Mouse (Mus musculus) cerebellum, postnatal 14 days (tissue): ENCODE measurements at regions not wholly inside any gene's neighbourhood (a gene's known extent, or its start where the extent isn't known, plus 50 kb on each side); places are given as distances from the start of the nearest gene placed in this dataset.
A peak's percentile ranks its signal among the peaks of the same experiment; 100 is the strongest.

Source experiments
- DNase-seq, 2 experiments: peaks; one replicate each; pipeline ENCODE4 v3.0.0; 2021; ENCODE audit warnings: mixed read lengths in 2 of 2

DNA sequence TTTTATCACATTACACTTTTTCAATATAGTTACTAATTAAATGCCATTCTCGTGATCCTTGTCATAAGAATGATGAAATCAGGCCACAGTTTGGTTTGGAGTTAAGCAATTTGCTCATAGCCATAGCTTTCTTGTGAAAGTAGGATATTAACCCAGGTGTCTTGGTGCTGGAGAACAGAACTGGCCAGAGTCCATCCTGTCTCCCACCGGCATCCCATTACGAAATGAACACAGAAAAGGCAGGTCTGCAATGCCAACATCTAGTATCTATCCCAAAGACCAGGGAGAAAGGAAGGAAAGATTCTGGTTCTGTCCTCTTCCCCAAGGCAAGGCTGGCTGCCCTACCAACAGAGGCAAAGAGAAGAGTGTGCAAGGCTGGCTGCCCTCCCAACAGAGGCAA is 61.6 kb upstream of the Avpr1a start:
- DNase-seq = no peak

- no peak for DNase-seq
These were observed 68.5 kb upstream of the Avpr1a start for GRCm38 (mm10) chr10:122379661-122380344.

GRCm38 (mm10) chr10:122343291-122343690 is 105.0 kb upstream of the Avpr1a start:
- DNase-seq = no peak

- no peak for DNase-seq
These were observed 105.9 kb upstream of the Avpr1a start for GRCm38 (mm10) chr10:122342356-122342755.

DNA sequence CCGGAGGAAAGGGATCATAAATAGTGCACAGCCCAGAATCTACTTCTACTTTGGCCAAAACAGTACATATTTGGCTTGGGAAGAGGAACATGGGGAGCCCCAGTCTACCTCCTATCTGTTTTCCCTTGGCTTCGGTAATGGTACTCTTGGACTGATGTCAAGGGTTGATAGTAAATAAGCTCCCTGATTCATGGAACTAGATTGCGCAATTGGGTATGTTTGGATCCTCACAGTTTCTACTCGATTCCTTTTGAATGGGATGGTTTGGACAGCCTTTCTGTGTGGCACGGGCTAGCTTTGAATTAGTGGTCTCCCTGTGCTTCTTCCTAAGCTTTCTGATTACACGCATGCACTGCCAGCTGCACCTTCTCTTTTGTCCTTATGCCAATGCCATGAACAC is 121.4 kb upstream of the Avpr1a start:
- DNase-seq = peak; percentile 13 to 58

DNA sequence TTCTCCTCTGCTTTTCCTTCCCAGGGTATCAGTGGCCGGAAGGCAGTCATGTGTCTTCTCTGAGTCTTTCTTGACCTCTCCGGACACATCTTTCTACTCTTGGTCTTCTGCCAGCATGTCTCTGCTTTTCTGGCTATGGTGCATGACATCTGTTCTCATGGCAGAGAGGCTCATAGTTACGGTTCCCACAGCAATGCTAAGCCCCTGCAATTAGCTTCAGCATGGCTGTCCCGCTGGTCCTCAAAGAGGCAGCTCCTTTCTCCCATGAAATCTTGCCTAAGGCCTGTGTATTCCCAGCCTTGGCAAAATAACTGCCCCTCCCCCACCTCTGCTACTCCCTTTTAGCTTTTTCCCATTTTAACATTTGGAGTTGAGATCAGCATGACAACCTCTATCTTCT is 129.4 kb upstream of the Avpr1a start:
- peak; percentile 72 to 74 for DNase-seq

DNA sequence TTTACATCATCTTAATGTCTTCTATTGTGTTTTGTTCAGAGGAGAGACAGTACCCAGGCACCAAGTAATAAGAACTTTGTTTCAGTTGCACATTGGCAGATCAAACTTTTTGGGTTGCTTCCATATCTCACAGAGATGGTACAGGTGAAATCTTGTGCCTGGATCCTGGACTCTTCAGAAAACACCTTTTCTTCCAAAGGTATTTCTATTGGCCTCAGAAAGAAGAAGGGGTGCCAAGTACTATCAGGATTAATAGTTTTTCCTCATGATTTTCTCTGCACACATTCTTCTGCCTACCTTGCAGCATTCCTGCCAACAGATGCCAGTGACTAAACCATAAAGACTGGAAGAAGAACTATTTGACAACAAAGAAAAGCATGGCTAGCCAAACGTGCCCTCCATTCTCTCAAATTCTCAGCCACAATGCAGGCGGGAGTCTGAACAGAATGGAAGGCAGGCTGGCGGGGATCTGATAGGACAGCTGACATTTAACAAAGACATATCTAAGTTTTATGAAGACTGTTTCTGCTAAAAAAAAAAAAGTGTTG is 137.6 kb upstream of the Avpr1a start:
- DNase-seq = no peak

GRCm38 (mm10) chr10:122308691-122309090 is 139.6 kb upstream of the Avpr1a start:
- no peak for DNase-seq

DNA sequence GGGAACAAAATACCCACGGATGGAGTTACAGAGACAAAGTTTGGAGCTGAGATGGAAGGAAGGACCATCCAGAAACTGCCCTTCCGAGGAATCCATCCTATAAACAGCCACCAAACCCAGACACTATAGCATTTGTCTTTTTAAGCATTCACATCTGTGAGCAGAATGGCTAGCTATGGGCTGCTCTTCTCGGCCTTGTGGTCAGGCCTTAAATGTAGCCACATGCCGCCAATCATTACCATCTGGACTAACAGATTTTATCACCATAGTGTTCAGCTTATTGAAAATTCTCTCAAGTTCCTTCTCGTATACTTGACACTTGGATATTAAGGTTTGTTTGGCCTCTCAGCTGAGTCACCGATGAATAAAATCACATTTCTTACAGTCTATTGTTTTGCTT is 146.0 kb upstream of the Avpr1a start:
- DNase-seq = no peak

- DNase-seq = no peak
These were observed 152.3 kb upstream of the Avpr1a start for GRCm38 (mm10) chr10:122295921-122296425.

DNA sequence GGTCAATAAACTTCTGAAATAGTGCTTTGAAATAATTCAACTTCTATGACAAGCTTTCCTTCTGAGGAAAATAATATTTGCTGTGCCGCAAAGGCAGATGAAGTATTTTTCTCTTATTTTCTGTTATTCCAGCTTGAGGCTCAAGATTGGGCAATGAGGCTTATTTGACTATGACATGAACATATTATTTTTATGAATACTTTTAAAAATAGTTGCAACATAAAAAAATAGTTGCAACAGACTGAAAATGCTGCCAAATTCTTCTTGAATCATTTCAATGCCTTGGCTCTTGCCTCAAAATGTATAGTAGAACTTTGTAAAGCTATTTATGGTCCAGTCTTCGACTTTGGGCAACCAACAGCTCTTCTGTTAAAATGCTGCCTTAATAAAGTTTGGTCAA is 156.7 kb upstream of the Avpr1a start:
- DNase-seq = no peak

GRCm38 (mm10) chr10:122291091-122291490 is 157.2 kb upstream of the Avpr1a start:
- no peak for DNase-seq

DNA sequence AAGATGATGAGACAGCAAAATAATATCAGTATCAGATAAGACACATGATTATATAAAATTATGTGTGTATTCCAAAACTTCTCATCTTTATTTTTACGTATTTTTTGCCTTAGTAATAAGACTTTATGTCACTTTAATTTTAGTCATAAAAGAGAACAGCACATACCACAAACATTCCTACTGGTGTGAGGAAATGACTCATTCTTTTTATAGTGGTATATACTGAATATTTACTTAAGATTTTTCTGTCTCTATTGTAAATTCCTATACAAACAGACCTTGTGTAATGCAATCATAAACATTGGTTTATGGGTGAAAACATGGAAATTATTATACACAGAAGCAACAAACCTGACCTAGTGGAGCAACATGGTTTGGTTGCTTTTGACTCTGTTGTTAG is 173.4 kb upstream of the Avpr1a start:
- no peak for DNase-seq

DNA sequence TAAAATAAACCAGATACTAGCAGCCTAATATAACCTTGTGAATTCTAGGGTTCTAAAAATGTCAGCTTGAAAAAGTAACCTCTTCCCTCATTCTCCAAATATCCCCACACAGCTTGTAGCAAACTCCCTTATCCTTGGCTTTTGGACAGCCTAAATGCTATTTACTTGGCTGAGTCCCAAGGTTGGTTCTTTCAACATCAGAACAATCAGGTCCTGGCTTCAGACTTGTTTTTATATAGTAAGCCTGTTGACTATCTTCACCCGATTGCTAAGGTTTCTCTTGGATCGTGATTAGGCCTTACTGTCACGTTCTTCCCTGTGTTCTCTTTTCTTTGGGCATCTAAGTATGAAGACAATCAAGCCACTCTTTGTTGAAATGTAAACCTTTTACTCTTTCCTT is 174.1 kb upstream of the Avpr1a start:
- no peak for DNase-seq

DNA sequence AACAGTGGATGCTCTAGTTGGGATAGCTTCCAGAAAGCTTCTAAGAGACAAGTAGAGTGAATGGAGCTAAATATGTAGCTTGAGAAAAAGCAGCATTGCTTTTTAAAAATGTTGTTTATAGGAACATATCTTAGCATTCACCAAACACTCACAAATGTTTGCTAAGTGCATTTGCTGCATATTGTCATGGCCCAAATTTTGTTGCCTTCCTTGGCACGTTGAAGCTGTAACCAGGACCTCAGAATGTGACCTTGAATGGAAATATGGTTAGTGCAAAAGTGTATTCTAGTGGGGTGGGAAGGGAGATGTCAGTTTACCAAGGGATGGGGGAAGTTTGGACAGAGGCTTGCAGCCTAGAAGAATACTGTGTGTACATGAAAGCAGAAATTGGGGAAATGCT is 166.9 kb upstream of the Rxylt1 start:
- DNase-seq = no peak

- DNase-seq = no peak
These were observed 162.2 kb upstream of the Rxylt1 start for GRCm38 (mm10) chr10:122259354-122259753.

GRCm38 (mm10) chr10:122258711-122259110 is 161.5 kb upstream of the Rxylt1 start:
- DNase-seq = no peak

DNA sequence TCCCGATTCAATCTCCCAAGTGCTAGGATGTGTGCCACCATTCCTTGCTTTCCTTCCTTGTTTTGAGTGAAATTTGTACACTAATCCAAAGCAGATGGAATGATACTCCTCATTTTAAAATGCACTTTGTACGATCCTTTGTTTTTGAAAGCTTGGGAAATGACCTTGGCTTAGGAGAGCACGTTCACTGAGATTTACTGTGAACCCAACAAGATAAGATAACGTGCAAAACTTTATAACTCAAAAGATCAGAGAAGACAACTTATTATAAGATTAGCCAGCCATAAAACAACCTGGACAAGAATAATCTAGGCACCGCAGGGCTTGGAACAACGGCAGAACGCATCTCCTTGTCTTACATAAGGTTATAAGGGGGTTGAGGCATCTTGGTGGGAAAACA is 134.6 kb upstream of the Rxylt1 start:
- DNase-seq = no peak

GRCm38 (mm10) chr10:122230746-122231145 is 133.6 kb upstream of the Rxylt1 start:
- DNase-seq = no peak

- DNase-seq = no peak
These were observed 128.5 kb upstream of the Rxylt1 start for GRCm38 (mm10) chr10:122225679-122226078.

DNA sequence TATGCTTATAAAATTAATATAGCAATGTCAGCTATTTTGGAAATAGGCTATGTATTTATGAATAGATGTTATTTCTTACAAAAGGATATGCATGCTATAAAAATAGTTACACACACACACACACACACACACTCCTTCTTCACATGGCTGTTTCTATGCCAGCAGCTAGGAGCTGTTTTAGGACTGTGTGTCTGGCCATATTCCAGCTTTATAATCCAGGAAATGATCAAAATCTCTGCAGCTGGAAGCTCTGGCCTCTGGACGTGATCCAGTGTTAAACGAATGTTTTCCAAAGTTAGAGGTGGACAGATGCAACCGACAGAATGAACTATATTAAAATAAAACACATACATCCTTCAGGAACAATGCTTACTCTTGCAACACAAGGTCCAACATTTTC is 125.9 kb upstream of the Rxylt1 start:
- no peak for DNase-seq

- DNase-seq = no peak
These were observed 120.4 kb upstream of the Rxylt1 start for GRCm38 (mm10) chr10:122217594-122217993.

GRCm38 (mm10) chr10:122199791-122200190 is 102.6 kb upstream of the Rxylt1 start:
- no peak for DNase-seq

DNA sequence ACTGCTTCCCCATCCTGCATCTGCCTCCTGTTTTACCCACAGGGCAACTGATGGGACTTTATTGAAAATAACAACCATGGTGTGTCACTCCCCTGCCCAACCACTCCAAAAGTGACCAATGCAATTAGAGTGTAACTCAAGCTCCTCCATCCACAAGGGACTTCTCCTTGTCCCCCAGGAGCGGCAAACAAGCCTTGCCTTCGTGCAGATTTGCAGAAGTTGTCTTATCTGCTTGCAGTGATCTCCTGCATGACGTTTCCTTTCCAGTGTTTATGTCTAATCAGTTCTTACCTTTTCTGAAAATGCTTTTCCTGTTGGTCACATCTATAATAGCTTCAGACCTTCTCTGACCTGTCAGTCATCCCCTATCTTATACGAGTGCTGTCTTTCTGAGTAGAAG is 100.5 kb upstream of the Rxylt1 start:
- DNase-seq = no peak

DNA sequence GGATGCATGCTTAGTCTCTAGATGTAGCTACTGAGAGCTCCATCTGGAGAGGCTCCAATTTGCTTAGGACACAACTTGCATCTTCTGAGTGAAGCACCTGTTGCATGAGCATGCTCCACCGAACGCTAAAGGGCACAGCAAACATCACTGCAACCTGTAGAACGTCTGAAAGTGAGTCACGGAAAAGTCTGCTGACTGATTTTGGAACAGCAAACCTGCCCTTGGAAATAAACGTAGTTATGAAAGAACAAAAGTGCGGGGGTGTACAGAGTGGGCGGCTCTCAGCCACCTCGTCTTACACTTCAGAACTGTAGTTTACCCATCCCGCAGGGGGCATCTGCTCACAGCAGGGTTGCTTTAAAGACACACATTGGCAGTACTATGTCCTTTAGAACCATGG is 97.0 kb upstream of the Rxylt1 start:
- no peak for DNase-seq
